Mouse (Mus musculus) limb, embryonic 11.5 days (tissue): ENCODE data around the gene Ankrd50. TPM values are rescaled to one million over a fixed set of nuclear protein-coding genes. Genes with fewer than 3 reads are reported as not detected.

Experiments
- ATAC-seq: fragments of 200-750 bp; cut with Nextera tagmentation; 2 replicates; pipeline ENCODE4 v1.8.0; 2017; ENCODE audit warnings: low read depth; ENCODE audit not compliant: insufficient number of reproducible peaks, low FRiP score, low TSS enrichment
- DNase-seq: peaks from one replicate; pipeline ENCODE4 v3.0.0-alpha.2; 2015; ENCODE audit warnings: low spot score
- H3K27ac ChIP-seq: fragments of 300-500 bp; sonication (generic); replicated peaks from 2 replicates; pipeline ENCODE4 v1.5.1; 2014; ENCODE audit warnings: low read depth, mild to moderate bottlenecking, low read length
- H3K27me3 ChIP-seq: fragments of 300-500 bp; sonication (generic); 2 replicates; pipeline ENCODE4 v1.6.1; 2014; ENCODE audit warnings: mild to moderate bottlenecking, low read length, mixed read lengths; ENCODE audit not compliant: control insufficient read depth, insufficient read depth
- H3K36me3 ChIP-seq: fragments of 300-500 bp; sonication (generic); 2 replicates; pipeline ENCODE4 v1.6.1; 2014; ENCODE audit warnings: mild to moderate bottlenecking, low read length, moderate library complexity, mixed read lengths; ENCODE audit not compliant: control insufficient read depth, insufficient read depth
- H3K4me1 ChIP-seq: fragments of 300-500 bp; sonication (generic); 2 replicates; pipeline ENCODE4 v1.6.1; 2014; ENCODE audit warnings: low read length, mixed read lengths; ENCODE audit not compliant: control insufficient read depth, insufficient read depth
- H3K4me2 ChIP-seq: fragments of 300-500 bp; sonication (generic); 2 replicates; pipeline ENCODE4 v1.6.1; 2014; ENCODE audit warnings: low read depth, mild to moderate bottlenecking, moderate library complexity; ENCODE audit not compliant: severe bottlenecking
- H3K4me3 ChIP-seq: fragments of 300-500 bp; sonication (generic); 2 replicates; pipeline ENCODE4 v1.5.1; 2014; ENCODE audit warnings: low read depth, low read length
- H3K9ac ChIP-seq: fragments of 300-500 bp; sonication (generic); 2 replicates; pipeline ENCODE4 v1.6.1; 2014; ENCODE audit warnings: mild to moderate bottlenecking, low read length
- H3K9me3 ChIP-seq: fragments of 300-500 bp; sonication (generic); 2 replicates; pipeline ENCODE4 v1.6.1; 2016; ENCODE audit warnings: low read length; ENCODE audit not compliant: control insufficient read depth
- WGBS: fragments of 180-500 bp; shearing (Covaris S2); extraction: QIAGEN DNeasy Blood & Tissue Kit; methylation state at CpG from one replicate; pipeline ENCODE4 v1.1.7; 2014; 5-methylcytosine and 5-hydroxymethylcytosine counted together
- polyA plus RNA-seq: library from polyadenylated mRNA; unstranded; fragments of >200 nt; fragmentation: Nextera tagmentation; extraction: Ambion mirVana; gene quantifications from 2 replicates; pipeline ENCODE4 v1.2.1, GENCODE M21; 2014

The Ankrd50 gene
- polyA plus RNA-seq, 1 experiment from 2014 or later = 18.1 TPM

DNA sequence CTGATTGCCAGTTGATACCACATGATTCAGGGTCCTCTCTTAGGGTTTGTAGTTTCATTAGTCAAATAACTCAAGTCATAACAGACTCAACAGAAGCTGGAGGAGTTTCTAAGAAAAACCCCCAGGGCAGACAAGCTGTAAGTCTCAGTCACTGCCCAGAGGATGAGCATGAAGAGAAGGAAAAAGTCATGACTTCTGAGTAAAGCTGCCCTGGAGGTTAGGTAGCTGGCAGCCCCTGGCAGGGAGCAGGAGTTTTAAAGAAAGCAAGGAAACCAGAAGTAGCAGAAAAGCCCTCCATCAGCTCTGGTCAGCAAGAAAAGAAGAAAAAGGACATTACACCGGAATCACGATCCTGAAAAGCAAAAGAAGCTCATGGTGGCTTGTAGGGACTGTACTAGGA is 50.2 kb downstream of the Ankrd50 start:
- 100% methylated on average over 2 of the region's 2 CpGs for WGBS
- H3K27me3 ChIP-seq = no peaks in the 10 kb centered on the region
- no peaks in the 10 kb centered on the region for H3K36me3 ChIP-seq
- no peak overlapping the region for H3K27ac ChIP-seq
- no peak overlapping the region for H3K4me2 ChIP-seq
- no peak overlapping the region for H3K4me3 ChIP-seq
- H3K4me1 ChIP-seq = no peaks in the 10 kb centered on the region
- no peaks in the 10 kb centered on the region for H3K9me3 ChIP-seq
- no peak for DNase-seq
- no peak for ATAC-seq
- H3K9ac ChIP-seq = no peak overlapping the region

DNA sequence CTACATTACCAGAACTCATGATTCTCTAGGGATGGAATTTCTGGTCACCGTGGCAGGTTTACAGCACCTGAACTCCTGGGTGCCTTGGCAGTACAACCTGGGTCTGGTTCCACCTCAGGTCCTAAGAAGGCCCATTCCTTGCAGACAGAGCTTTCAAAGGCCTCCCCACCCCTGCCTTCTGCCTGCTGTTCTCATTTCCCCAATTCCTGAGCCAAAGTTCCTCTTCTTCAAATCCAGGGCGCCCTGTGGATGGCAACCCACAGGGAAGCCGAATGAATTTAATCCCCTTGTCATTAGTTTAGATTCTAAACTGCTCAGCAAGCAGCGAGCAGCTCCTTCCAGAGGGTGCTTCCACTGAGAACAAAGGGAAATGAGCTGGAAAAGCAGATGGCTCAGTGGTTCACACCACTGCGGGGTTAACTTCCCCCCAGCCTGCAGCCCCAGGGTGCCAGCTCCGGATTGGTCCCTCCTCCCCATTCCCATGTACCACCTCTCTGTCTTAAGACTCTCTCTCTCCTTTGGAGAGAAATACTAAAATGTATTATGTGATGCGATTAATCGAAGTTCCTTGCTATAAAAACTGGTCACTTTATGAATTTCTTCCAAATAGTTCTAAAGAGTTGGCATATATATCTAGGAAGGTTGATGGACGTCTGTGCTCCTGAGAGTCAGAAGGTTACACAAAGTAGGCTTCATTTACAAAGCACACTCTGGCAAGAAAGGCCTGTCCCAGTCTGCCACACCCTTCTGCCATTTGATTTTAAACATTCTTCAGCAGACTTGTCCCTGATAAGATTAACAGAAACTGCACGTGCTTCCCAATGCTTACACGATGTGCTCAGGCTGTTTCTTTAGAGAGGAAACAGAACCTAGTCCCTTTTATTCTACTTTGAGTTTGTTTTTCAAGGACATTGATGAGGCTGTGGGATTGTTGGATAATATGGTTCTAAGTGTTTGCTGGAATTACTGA is 50.9 kb downstream of the Ankrd50 start:
- no peaks in the 10 kb centered on the region for H3K36me3 ChIP-seq
- no peak overlapping the region for H3K9ac ChIP-seq
- ATAC-seq (no peak), DNase-seq (no peak)
- no peak overlapping the region for H3K4me3 ChIP-seq
- H3K4me1 ChIP-seq = no peaks in the 10 kb centered on the region
- no peaks in the 10 kb centered on the region for H3K27me3 ChIP-seq
- no peaks in the 10 kb centered on the region for H3K9me3 ChIP-seq
- no peak overlapping the region for H3K4me2 ChIP-seq
- WGBS = 23% methylated on average over 11 of the region's 11 CpGs
- H3K27ac ChIP-seq = no peak overlapping the region

DNA sequence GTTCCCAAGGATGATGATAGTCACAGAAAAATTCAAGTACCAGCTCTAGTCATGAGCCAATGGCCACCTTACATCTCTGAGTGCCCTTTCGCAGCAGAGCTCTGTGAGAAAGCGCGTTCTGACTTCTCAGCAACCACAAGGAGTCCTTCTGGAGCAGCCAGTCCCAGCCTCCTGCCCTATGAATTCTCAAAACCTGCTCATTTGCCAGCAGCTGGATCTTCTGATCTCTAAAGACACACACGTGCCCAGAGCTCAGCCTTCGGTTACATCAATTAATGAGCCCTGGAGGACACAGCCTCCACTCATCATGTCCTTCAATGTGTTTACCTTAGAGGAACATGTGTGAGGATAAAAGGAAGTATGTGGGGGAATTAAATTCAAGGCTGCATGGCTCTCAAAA is 53.2 kb downstream of the Ankrd50 start:
- no peak for DNase-seq
- 83% methylated on average over 5 of the region's 5 CpGs for WGBS

DNA sequence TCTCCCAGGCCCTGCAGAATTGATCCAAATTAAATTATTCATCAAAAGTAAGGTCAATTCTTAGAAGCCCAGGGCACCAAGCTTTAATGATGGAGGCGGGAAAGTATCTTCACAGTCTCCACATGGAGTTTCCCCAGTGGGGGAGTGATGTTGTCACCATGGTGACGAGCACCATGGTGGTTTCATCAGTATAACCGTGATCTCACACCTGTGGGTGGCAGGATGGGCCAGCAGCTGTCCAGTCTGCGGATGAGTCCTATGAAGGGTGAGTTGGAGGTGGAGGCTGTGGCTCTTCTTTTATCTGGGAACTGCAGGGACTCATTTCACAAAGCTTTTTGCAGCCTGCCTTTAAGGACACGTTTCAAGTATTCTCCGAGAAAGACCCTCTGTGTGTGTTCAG is 53.6 kb downstream of the Ankrd50 start:
- Histone ChIP-seq H3K9me3 (no peaks in the 10 kb centered on the region), H3K4me2 (no peak overlapping the region), H3K4me1 (no peaks in the 10 kb centered on the region), H3K36me3 (no peaks in the 10 kb centered on the region), H3K4me3 (no peak overlapping the region), H3K9ac (no peak overlapping the region), H3K27me3 (no peaks in the 10 kb centered on the region), H3K27ac (no peak overlapping the region)
- DNase-seq = no peak
- 77% methylated on average over 6 of the region's 6 CpGs for WGBS
- ATAC-seq = no peak

More for the DNA sequence above, 53.2 kb downstream of the Ankrd50 start:
- no peaks in the 10 kb centered on the region for H3K27me3 ChIP-seq
- H3K4me3 ChIP-seq = no peak overlapping the region
- H3K36me3 ChIP-seq = no peaks in the 10 kb centered on the region
- ATAC-seq = no peak
- H3K4me2 ChIP-seq = no peak overlapping the region
- H3K4me1 ChIP-seq = no peaks in the 10 kb centered on the region
- no peak overlapping the region for H3K27ac ChIP-seq
- H3K9ac ChIP-seq = no peak overlapping the region
- no peaks in the 10 kb centered on the region for H3K9me3 ChIP-seq

DNA sequence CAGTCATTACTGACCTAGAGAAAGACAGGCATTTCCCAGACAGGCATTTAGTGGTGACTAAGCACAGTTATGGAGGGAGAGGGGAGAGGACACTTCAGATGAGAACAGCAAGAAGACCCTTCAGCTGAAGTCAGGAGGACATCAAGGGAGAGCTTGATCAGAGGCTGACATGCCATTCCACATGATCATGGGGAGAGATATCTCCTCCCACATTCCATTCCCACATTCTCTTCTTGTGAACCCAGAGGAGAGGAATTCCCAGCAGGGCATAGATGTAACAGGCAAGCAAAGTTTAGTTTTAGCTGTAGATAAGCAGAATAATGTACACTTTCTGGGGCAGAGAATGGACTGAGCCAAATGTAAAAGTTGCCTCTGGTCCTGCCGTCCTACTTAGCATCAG is 57.4 kb downstream of the Ankrd50 start:
- no peaks in the 10 kb centered on the region for H3K9me3 ChIP-seq
- no peaks in the 10 kb centered on the region for H3K4me1 ChIP-seq
- no peak overlapping the region for H3K4me2 ChIP-seq
- no peak overlapping the region for H3K9ac ChIP-seq
- no peaks in the 10 kb centered on the region for H3K36me3 ChIP-seq
- H3K27ac ChIP-seq = no peak overlapping the region
- DNase-seq (no peak), ATAC-seq (no peak)
- no peak overlapping the region for H3K4me3 ChIP-seq
- 90% methylated on average over 1 of the region's 1 CpGs for WGBS
- no peaks in the 10 kb centered on the region for H3K27me3 ChIP-seq

DNA sequence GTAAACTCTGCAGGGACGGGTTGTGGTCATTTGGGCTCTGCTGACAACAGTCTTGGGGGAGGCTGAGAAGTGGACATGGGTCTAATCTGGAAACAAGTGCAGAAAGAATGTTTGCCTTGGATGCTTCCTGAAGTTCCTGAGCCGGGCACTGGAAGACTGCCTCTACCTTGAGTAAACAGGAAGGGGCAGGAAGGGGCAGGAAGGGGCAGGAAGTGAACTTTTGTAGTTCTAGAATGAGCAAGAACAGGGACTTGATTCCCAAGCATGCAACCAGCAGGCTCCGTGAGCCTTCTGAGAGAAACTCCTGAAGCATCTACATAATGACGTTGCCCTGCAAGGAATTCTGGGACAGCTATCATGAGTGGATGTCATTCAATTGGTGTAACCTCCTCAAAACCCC is 60.7 kb downstream of the Ankrd50 start:
- H3K9ac ChIP-seq = no peak overlapping the region
- no peak overlapping the region for H3K4me3 ChIP-seq
- H3K4me2 ChIP-seq = no peak overlapping the region
- ATAC-seq (no peak), DNase-seq (no peak)
- H3K4me1 ChIP-seq = no peaks in the 10 kb centered on the region
- WGBS = 80% methylated on average over 4 of the region's 4 CpGs
- H3K27ac ChIP-seq = no peak overlapping the region
- no peaks in the 10 kb centered on the region for H3K9me3 ChIP-seq
- no peaks in the 10 kb centered on the region for H3K36me3 ChIP-seq
- H3K27me3 ChIP-seq = no peaks in the 10 kb centered on the region

DNA sequence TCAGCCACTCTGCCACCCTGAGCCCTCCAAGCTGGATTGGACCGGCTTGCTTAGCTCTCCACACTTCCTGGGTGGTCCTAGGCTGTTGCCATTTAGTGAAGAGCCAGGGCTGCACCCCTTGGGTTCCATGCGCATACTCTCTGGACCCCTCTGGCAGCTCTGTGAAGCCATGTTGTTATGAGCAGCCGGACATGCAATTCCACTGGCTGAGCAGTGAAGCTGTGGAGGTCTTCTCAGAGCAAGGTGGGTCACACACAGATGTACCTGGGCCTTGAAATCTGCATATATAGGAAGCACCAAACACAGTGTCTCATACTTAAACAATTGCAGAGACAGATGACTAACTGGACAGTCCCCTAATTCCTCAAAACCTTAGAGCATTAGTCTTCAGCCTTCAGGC is 64.7 kb downstream of the Ankrd50 start:
- Histone ChIP-seq H3K27me3 (no peaks in the 10 kb centered on the region), H3K4me1 (no peaks in the 10 kb centered on the region), H3K9me3 (no peaks in the 10 kb centered on the region), H3K27ac (no peak overlapping the region), H3K4me3 (no peak overlapping the region), H3K36me3 (no peaks in the 10 kb centered on the region), H3K9ac (no peak overlapping the region), H3K4me2 (no peak overlapping the region)
- 83% methylated on average over 3 of the region's 3 CpGs for WGBS
- ATAC-seq (no peak), DNase-seq (no peak)

DNA sequence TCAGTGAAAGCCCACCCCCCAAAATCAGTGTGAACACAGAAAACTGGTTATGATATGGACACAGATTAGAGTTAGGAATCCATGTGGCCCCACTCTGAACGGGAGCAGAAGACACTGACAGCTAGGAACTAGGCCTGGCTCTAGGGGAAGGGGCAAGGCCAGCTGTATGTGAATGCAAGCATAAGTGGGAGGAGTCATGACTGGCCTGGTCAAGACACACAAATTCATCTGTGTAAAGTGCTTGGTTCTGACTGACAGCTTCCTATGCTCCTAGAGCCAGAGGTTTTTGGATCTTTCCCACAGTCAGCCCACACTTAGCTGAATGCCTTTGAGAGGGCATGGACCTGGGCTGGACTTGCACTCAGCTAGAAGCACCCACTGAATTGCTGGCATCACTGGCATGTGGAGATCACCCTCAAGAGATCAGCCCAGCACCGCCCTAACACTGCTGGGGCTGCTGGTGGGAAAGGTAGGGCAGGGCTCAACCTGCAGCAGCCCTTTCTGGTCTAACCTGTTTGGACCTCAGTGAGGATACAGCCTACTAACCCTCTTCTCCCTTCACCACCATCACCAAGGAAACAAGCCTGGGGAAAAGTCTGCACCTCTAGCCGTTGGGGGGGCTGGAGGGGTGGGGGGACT is 69.2 kb downstream of the Ankrd50 start:
- no peak overlapping the region for H3K4me3 ChIP-seq
- ATAC-seq (no peak), DNase-seq (no peak)
- H3K4me2 ChIP-seq = no peak overlapping the region
- no peaks in the 10 kb centered on the region for H3K4me1 ChIP-seq
- H3K36me3 ChIP-seq = no peaks in the 10 kb centered on the region
- H3K9me3 ChIP-seq = no peaks in the 10 kb centered on the region
- H3K27ac ChIP-seq = no peak overlapping the region
- no peak overlapping the region for H3K9ac ChIP-seq
- no peaks in the 10 kb centered on the region for H3K27me3 ChIP-seq
- WGBS = 81% methylated on average over 3 of the region's 3 CpGs
